Mouse (Mus musculus) telencephalon, adult 2 months (tissue): ENCODE results near the gene Tas2r118.

ENCODE experiments used
- DNase-seq: peaks from one replicate; pipeline ENCODE4 v3.0.0-alpha.2; 2011; ENCODE audit warnings: low read depth, low spot score

Tas2r118 gene

GRCm38 (mm10) chr6:23969960-23970359, at the start of gene Tas2r118:
Tas2r118 (minus strand) TSS chr6:23970060.
- DNase-seq = no peak

- DNase-seq = no peak
These were observed 48.5 kb upstream of the Tas2r118 start for GRCm38 (mm10) chr6:24018320-24018719.

- DNase-seq = peak; percentile 34
These were observed 23.4 kb upstream of the Tas2r118 start for GRCm38 (mm10) chr6:23993276-23993675.

- DNase-seq = no peak
These were observed 21.0 kb upstream of the Tas2r118 start for GRCm38 (mm10) chr6:23990687-23991387.

GRCm38 (mm10) chr6:23986293-23986692, 16.4 kb upstream of the Tas2r118 start:
- no peak for DNase-seq

GRCm38 (mm10) chr6:23966980-23967379, 2.9 kb downstream of the Tas2r118 start:
- peak; percentile 64 for DNase-seq

- no peak for DNase-seq
These were observed 3.9 kb downstream of the Tas2r118 start for GRCm38 (mm10) chr6:23965925-23966324.

- peak; percentile 38 for DNase-seq
These were observed 6.1 kb downstream of the Tas2r118 start for GRCm38 (mm10) chr6:23963741-23964140.

- DNase-seq = no peak
These were observed 29.1 kb downstream of the Tas2r118 start for GRCm38 (mm10) chr6:23940776-23941175.

GRCm38 (mm10) chr6:23938575-23939488, 31.0 kb downstream of the Tas2r118 start:
- no peak for DNase-seq

- DNase-seq = no peak
These were observed 33.4 kb downstream of the Tas2r118 start for GRCm38 (mm10) chr6:23936414-23936813.

- DNase-seq = no peak
These were observed 46.1 kb downstream of the Tas2r118 start for GRCm38 (mm10) chr6:23923806-23924205.
